Mouse (Mus musculus): ENCODE measurements around the gene Itpr2.

Itpr2 gene

DNA sequence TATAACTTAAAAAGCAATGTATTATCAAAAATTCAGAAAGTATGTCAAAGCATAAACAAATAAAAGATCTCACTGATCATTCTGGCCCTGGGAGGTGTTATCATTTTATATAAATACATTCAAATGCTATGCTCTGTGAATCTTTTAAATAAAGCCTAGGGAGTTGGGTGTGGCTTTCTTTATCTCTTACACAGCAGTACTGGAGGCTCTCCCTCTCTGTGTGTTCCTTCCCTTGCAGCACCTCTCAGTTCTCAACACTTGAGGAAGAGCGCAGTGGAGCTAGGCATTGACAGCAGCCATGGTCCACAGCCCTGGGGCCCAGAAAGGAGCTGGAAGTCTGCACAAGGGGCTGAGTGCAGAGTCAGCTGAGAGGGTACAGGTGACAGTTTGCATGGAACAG is 192.7 kb downstream of the Itpr2 start:
- DNase-seq (ENCODE audit: low read depth): no peak

DNA sequence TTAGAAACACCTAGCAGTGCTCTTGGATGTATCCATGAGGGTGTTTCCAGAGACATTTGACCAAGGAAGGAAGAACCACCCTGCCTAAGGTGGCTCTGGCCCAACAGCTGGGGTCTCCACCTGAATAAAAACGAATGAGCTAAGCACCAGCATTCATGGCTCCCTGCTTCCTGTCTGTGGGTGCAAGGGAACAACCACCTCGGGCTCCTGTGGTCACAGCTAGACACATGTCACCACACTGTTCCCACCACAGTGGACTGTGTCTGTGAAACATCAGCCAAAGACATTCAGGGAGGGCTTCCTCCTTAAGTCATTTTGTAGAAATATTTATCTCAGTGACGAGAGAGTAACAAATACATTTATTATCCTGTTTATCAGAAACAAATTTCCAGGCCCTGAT is 196.0 kb downstream of the Itpr2 start:
- peak; percentile 74 for DNase-seq (ENCODE audit: low read depth)

DNA sequence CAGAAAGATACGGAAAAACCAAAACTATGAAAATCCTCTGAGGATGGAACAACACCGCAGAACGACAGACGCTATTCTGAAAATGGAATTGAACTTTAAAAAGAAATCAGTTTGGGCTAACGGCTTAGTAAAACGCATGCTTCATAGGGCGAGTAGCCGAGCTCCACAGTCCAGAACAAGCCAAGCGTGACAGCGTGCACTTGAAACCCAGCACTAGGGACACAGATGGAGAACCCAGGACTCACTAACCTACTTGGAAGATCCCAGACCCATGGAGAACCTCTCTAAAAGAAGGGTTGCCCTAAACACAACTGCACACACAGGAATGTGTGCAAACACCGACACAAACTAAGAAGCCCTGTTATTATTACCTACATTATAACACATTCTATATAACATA is 197.9 kb downstream of the Itpr2 start:
- DNase-seq (ENCODE audit: low read depth): no peak

DNA sequence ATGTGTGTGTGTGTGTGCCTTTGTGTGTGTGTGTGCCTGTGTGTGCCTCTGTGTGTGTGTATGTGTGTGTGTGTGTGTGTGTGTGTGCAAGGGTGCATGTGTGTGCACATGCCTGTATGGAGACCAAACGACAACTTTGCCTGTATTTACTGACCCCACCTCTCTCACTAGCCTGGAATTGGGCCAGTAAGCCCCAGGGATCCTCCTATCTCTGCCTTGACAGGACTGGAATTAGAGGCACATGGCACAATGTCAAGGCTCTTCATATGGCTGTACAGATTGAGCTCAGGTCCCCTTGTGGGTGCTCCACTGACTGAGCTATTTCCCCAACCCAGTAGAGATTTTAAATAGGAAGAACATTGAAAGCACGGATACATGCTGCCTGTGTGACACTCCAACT is 198.7 kb downstream of the Itpr2 start:
- no peak for DNase-seq (ENCODE audit: low read depth)

DNA sequence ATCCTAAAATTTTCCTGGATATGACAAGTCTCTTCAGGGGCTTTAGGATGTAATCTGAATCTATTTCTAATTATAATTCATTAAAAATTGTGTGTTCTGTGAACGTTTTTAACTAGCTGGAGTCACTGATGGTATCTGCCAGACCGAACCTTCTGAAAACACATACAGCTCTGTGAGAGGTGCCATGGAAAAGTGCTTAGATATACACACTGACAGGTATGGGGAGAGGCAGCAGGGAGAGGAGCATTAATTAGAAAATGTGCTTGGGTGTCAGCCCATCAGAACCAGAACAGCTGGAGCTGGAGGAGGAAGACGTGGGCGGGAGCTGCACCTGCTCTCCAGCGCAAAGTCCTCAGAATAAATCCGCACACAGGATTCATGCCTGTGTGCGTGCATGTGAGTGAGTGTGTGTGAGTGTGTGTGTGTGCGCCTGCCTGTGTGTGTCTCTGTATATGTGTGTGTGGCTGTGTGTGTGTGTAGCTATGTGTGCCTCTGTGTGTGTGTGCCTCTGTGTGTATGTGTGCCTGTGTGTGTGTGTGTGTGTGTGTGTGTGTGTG is 199.4 kb downstream of the Itpr2 start:
- DNase-seq (ENCODE audit: low read depth): no peak

DNA sequence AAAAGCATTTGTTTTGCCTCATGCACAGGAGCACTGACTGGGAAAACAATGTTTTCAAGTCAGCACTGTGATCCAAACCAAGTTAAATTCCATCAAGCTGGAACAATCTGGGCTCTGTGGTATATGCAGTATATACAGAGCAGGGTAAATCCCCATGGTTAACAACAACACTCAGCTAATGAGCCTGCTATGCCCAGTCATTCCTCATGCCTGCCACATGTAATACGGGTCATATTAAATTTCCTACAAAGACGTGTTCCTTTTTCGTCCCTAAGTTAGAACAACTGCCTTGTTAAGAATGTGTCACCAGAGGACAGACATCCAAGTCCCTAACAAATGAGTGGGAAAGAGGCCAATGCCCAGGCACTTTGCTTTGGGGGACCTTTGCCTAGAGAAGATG is 199.9 kb downstream of the Itpr2 start:
- no peak for DNase-seq (ENCODE audit: low read depth)

DNA sequence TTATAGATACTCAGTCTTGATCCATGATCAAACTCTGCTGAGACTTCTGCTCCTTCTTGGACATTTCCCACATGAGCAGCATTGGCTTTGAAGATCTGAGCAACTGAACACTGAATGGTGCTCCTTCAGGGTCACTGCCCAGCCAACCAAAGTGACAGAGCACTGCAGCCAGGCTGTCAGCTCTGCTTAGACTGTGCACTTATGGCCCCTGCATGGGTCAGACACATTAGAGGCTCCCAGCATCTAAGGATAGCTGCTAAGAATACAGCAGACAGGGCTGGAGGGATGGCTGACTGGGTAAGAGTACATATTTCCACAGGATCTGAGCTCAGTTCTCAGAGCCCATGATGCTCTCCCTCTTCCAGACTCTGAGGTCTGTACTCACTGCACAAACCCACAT is 201.1 kb downstream of the Itpr2 start:
- DNase-seq (ENCODE audit: low read depth): no peak

DNA sequence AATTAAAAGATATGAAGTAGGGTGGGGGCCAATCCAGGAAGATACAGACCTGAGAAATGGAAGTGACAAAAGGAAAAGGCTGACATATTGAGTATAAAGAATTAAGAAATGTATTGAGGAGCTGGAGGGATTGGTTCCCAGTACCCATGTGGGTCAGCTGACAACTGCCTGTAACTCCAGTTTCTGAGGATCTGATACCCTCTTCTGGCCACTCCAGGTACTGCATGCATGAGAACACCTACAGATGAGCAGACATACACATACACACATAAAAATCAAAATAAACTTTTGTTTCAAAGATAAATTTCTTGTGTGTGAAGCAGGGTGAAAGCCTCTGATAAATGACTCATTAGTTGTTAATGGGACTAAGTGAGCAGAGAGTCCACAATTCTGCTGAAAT is 203.3 kb downstream of the Itpr2 start:
- peak; percentile 51 for DNase-seq (ENCODE audit: low read depth)

DNA sequence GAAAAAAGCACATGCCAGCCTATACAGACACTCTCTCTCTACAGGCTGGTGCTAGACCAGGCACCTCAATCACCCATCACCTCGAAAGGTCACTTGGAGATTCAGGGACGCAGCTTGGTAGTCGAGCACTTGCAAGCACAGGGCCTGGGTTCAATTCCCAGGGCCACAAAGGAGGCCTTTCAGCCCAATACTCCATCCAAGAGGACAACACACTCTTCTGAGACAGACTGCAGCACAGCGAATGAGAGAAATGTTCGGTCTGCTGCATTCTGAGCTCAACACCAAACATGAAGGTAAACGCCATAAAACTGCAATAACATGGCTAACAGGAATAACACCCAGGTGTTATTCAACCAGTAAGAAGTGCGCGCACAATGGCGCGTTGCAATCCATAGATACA is 211.0 kb downstream of the Itpr2 start:
- DNase-seq (ENCODE audit: low read depth): no peak

DNA sequence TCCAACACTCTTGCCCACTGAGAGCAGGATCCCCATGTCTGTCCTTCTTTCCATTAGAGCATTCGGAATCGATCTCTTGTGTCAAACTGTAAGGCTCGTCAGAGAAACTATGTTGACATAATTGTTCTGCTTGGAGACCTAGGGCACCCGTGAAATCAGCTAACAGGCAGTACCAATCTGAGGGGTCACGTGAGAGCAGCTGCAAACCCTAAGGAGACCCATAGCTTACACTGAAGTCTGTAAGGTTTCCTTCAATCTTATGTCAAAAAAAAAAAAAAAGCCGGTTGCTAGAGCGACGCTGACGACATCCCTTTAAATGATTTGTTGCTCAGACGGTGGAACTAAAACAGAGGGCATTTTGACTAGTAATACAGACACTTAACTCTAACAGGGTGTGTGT is 212.2 kb downstream of the Itpr2 start:
- DNase-seq (ENCODE audit: low read depth): no peak

DNA sequence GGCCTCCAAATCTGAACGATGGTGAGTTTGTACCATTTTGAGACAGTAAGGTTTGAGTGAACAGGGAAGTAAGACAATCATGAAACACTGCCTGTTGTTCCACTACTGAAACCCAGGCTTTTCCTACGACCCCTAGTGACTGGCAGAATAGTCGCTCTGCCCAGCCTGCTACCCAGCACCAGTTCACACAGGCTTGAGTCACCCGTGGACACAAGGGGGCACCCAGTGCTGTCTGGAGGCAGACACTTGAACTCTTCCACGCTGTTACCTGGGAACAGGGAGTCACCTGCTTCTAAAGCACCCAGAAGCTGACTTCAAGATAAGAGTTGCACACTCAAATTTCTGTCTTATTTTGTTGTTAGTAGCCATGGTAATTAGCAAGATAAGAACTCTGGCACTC is 213.8 kb downstream of the Itpr2 start:
- no peak for DNase-seq (ENCODE audit: low read depth)

DNA sequence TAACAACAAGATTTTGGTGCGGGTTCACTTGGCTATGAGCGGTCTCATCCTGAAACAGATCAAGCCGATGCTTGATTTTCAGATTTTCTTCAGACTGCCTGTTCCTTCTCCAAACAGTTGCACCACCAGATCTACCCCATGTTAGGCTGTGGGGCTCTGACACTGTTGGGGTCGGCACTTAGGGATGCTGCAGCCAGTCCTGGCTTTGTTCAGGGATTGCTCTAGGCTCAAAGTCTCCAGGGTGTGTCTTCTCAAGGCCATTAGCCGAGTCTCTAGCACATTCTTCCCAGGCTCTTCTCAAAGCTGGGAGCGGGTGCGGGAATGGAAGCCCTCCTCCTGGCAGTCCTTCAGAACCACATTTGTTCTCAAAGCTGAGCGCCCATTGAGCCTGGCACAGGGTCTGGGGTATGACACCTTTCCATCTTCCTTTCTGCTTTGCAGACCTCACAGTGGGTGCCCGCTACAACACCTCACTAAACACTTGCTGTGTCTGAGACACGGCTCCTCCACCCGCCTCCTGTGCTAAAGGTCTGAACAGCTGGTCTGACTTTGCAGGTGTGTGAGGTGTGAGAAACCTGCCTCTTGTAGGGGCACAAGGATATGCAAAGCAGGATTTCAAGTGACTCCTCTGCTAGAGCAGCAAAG is 217.0 kb downstream of the Itpr2 start:
- no peak for DNase-seq (ENCODE audit: low read depth)

DNA sequence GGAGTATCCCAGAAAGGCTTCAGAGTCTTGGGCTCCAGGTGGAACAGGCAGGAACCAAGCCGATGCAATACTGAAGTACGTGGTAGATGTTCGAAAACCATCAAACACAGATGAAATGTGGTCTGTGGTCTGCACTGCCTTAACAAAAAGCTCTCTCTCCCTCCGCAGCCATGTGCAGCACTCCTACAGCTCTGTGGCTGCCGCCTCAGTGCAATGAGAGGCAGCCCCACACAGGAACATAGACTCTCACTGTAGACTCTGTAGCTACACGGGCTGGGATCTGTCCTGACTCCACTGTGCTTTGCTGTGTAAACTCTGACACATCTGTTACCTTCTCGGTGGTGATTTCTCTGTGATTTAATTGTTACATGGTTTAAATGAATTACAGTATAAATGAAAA is 218.0 kb downstream of the Itpr2 start:
- no peak for DNase-seq (ENCODE audit: low read depth)

DNA sequence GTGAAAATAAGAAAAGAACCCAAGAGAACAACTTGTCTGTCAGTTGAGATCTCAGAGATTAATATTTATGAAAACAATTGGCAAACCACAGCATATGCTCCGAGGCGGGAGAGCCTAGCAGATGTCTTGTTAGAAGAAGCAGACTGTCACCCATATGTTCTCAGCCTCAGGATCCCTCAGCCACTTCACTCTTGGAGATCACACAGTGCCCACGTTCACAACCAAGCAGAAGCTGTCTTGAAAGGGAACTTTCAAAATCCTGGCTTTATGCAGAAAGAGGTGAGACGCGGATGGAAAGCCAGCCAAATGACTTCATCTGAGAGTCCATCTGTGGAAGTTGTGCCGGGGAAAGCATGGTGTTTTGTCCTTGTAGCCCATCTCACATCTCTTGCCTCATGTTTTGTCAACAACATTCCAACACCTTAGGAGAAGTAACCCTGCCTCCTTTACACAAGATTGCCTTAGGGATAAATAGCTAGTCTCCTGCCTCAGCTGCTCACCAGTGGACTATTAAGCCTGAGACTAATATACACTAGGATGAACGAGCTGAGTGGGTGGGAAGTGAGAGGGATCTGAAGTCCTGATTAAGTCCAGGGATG is 219.9 kb downstream of the Itpr2 start:
- DNase-seq (ENCODE audit: low read depth): no peak

DNA sequence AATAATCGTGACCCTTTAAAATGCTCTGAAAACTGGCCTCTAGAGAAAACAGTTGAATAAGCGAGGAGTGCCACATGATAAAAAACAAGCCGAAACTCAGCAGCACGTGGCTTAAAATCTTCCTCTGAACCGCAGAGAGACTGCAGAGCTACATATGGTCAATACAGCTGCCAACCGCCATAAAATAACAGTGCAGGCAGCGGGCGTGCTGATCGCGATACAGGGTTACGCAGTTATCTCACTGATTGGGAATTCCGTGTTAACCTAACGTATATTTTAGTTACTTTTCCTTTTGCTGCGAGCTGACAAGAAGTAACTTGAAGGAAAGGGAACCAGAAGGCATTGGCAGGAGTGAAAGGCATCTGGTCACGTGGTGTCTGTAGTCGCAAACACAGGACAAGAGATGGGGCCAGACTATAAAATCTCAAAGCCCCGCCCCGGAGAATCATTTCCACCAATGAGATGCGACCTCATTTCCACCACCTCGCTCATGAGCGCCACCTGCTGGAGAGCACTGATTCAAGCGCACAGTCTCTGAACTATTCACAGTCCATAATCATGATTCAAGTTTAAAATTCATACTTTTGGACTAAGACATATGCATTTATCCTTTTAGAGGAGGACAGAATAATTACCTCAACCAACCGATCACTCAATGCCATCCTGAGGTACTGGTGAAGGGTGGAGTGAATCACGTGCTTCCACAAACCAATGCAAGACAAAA is 220.7 kb downstream of the Itpr2 start:
- DNase-seq (ENCODE audit: low read depth): peak; percentile 76

DNA sequence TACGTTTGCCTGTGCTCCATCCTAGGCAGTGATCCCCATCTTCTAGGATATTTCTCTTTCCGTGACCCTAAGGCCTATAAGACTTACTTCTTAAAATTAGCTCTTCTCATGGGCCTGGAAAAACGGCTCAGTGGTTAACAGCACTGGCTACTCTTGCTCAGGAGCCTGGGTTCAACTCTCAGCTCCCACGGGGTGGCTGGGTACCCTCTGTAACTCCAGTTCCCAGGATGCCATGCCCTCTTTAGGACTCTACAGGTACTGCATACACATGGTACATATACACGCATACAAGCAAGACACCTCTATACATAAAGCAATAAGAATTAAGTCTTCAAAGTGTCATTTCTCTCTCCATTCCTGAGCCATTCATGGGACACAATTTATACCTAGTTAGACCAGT is 228.8 kb downstream of the Itpr2 start:
- DNase-seq (ENCODE audit: low read depth): no peak

DNA sequence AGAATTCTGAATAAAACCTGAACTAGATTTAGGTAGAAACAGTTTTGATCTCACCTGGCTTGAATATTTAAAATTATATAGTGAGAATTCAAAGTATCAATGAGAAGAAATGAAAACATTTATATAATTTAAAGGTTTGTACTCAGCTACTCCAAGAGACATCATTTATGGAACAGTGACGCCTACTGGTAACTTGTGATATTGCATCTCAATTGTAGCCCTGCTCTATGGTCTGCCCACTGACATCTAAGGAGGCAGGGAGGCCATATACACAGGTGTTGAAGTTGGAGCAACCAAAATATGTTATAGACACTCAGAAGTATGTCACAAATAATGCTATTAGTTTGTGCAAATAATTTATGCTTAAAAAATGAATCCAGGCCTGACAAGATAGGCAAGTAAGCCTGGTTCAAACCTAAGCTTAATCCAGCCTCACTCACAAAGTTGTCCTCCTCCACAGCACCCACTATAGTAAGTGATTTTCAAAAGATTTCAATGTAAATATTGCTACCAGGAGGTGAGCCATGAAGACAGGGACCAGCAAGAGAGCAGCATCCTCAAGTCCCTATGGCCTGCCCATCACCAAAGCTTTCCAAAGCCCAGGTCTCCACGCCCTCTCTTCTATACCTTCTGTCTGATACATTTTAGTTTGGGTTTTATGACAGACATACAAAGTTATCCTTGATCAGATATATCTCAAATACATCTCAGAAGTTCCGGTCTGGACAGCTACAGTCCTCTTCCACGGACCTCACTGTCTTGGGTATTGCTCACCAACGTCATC is 229.6 kb downstream of the Itpr2 start:
- DNase-seq (ENCODE audit: low read depth): peak; percentile 78

DNA sequence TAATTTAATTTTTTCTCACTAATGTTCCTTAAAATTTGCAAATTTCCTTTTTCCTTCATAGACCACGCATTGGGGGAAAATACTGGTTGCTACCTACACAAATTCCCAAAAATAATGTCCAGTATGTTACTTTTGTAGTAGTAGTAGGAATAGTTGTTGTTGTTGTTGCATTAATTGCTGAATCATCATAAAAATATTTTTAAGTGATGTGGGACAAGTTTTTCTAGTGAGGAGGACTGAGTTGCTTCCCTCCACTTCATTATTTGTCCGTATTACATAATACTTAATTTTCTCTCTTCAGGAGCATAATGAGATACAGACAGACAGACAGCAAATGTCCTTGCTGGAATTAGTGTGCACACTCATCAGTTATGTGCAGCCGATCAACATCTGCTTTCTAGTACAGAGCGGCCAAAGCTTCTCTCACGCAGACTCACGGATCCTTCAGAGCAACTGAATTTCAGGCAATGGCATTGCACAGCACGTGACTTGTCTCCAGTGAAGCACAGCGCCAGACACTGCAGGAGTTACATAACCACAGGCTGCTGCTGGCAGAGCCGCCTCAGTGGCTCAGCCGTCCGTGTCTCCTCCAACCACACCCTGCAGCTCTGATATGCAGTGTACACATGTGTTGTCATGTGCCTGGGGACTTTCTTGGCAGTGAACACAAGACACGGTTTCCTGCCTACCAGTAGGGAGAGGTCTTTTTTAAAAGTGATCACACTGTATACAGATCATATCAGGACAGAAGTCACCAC is 231.1 kb downstream of the Itpr2 start:
- DNase-seq (ENCODE audit: low read depth): peak; percentile 86

DNA sequence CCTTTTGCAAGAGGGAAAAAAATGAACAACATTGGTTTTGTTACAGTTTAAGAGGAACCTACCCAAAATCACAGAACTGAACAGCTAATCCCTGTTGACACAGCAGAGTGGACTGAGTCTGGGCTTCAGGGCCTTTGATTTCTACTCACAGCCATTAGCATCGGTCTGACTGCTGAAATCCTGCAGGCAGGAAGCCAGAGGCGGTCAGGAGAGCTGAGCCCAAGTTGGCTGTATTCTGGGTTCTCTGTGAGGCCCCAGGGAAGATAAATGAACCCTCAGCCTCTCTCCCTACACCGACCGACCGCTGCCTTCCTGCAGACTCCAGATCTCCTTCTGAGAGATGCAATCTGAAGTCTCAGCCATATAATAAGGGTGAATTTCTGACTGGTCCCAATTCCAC is 231.9 kb downstream of the Itpr2 start:
- no peak for DNase-seq (ENCODE audit: low read depth)

DNA sequence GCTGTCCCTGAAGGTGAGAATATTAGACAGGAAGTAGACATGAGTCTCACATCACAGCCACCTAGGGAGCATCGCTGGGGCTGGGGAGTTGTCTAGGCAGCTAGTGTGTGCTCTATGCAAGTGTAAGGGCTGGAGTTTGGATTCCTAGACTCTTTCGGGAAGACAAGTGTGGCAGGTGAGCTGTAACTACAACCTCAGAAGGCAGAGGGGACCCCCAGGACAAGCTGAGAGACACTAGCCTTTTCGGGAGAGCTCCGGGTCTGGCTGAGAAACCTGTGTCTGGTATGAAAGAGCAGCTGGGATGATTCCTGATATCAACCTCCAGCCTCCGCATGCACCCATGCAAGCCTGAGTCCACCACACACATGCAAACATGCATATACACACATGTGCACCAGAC is 232.7 kb downstream of the Itpr2 start:
- DNase-seq (ENCODE audit: low read depth): no peak

DNA sequence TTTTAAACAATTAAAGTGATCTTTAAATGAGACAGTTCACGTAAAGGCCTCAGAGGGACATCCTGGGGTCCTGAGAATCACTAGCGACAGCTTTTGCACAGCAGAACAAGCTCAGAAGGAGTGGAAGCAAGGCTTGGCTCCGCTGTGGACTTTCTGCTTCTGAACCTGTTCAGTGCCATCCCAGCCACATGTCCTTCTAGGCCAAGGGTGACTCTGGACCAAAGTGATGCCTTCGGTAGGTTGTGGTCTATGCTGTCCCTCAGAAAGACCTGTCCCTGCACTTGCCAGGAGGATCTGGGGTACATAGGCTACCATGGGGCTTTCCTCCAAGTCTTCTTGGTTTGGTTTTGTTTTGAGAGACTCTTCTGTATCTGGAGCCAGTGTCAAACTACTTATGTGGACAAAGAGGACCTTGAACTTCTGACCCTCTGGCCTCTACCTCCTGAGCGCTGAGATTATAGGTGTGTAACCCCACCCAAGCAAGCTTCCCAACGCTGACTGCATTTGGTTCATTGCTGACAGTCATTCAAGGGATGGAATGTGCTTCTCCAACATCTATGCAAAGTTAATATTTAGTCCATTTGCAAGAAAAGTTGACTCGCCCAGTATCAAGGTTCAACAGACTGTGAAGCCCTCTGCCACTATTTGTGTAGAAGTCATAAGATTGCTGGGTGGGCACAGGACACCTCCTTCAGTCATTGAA is 241.2 kb downstream of the Itpr2 start:
- DNase-seq (ENCODE audit: low read depth): no peak
